Mouse (Mus musculus): ENCODE data around the gene Ccdc155. TPM values are rescaled to one million over a fixed set of nuclear protein-coding genes. Genes with fewer than 3 reads are reported as not detected.
A peak's percentile ranks its signal among the peaks of the same experiment; 100 is the strongest.

Ccdc155 gene
- polyA plus RNA-seq, 1 experiment from 2014 or later: 0.27 TPM

GRCm38 (mm10) chr7:45215673-45216441 is 11.2 kb upstream of the Ccdc155 start, which contains the start of gene Tead2:
TSS of gene Tead2 (plus strand) at chr7:45215753.
- H3K9me3 ChIP-seq (ENCODE audit: control insufficient read depth, low read length): no peaks in the 10 kb centered on the region
- H3K4me3 ChIP-seq (ENCODE audit: low read depth, low read length): peak within 1 kb of the TSS; percentile 62
- peak within 1 kb of the TSS; percentile 92 for H3K27ac ChIP-seq (ENCODE audit: low read depth, low read length)
- H3K9ac ChIP-seq (ENCODE audit: low read length): peak within 1 kb of the TSS; percentile 85
- H3K36me3 ChIP-seq (ENCODE audit: control insufficient read depth, insufficient read depth, low read length): peaks cover 17% of the 10 kb centered on the region
- H3K4me1 ChIP-seq (ENCODE audit: control insufficient read depth, insufficient read depth, low read length): peaks cover 13% of the 10 kb centered on the region
- DNase-seq (ENCODE audit: low spot score) (peak; percentile 81), ATAC-seq (ENCODE audit: insufficient read depth, low FRiP score, low TSS enrichment) (peak; percentile 56)
- H3K27me3 ChIP-seq (ENCODE audit: control insufficient read depth, insufficient read depth, low read length): peaks cover 13% of the 10 kb centered on the region
- WGBS: 0% methylated on average over 49 of the region's 55 CpGs
- H3K4me2 ChIP-seq (ENCODE audit: low read depth): peak within 1 kb of the TSS; percentile 79

GRCm38 (mm10) chr7:45213708-45214107 is 9.0 kb upstream of the Ccdc155 start:
- peaks cover 13% of the 10 kb centered on the region for H3K4me1 ChIP-seq (ENCODE audit: control insufficient read depth, insufficient read depth, low read length)
- 48% methylated on average over 5 of the region's 5 CpGs for WGBS
- ATAC-seq (ENCODE audit: insufficient read depth, low FRiP score, low TSS enrichment): no peak

GRCm38 (mm10) chr7:45212356-45212755 is 7.7 kb upstream of the Ccdc155 start:
- Histone ChIP-seq H3K4me2 (ENCODE audit: low read depth) (no peak overlapping the region), H3K9ac (ENCODE audit: low read length) (no peak overlapping the region), H3K36me3 (ENCODE audit: control insufficient read depth, insufficient read depth, low read length) (no peaks in the 10 kb centered on the region; the same call in 1 of the 2 replicates), H3K27ac (ENCODE audit: low read depth, low read length) (no peak overlapping the region), H3K4me3 (ENCODE audit: low read depth, low read length) (no peak overlapping the region), H3K4me1 (ENCODE audit: control insufficient read depth, insufficient read depth, low read length) (peaks cover 5% of the 10 kb centered on the region), H3K9me3 (ENCODE audit: control insufficient read depth, low read length) (no peaks in the 10 kb centered on the region), H3K27me3 (ENCODE audit: control insufficient read depth, insufficient read depth, low read length) (peaks cover 17% of the 10 kb centered on the region)
- ATAC-seq (ENCODE audit: insufficient read depth, low FRiP score, low TSS enrichment): no peak
- DNase-seq (ENCODE audit: low spot score): no peak
- WGBS: 76% methylated on average over 7 of the region's 7 CpGs

More at GRCm38 (mm10) chr7:45213708-45214107, 9.0 kb upstream of the Ccdc155 start:
- no peak overlapping the region for H3K4me2 ChIP-seq (ENCODE audit: low read depth)
- no peak overlapping the region for H3K9ac ChIP-seq (ENCODE audit: low read length)
- no peaks in the 10 kb centered on the region for H3K9me3 ChIP-seq (ENCODE audit: control insufficient read depth, low read length)
- peaks cover 17% of the 10 kb centered on the region for H3K27me3 ChIP-seq (ENCODE audit: control insufficient read depth, insufficient read depth, low read length)
- H3K4me3 ChIP-seq (ENCODE audit: low read depth, low read length): no peak overlapping the region
- H3K27ac ChIP-seq (ENCODE audit: low read depth, low read length): no peak overlapping the region
- DNase-seq (ENCODE audit: low spot score): no peak
- peaks cover 8% of the 10 kb centered on the region for H3K36me3 ChIP-seq (ENCODE audit: control insufficient read depth, insufficient read depth, low read length)

- Histone ChIP-seq H3K36me3 (ENCODE audit: control insufficient read depth, insufficient read depth, low read length) (no peaks in the 10 kb centered on the region), H3K27ac (ENCODE audit: low read depth, low read length) (no peak within 1 kb of the TSS), H3K4me2 (ENCODE audit: low read depth) (no peak within 1 kb of the TSS), H3K4me1 (ENCODE audit: control insufficient read depth, insufficient read depth, low read length) (peaks cover under 1% of the 10 kb centered on the region; the same call in 1 of the 2 replicates), H3K4me3 (ENCODE audit: low read depth, low read length) (no peak within 1 kb of the TSS), H3K9me3 (ENCODE audit: control insufficient read depth, low read length) (no peaks in the 10 kb centered on the region), H3K27me3 (ENCODE audit: control insufficient read depth, insufficient read depth, low read length) (peaks cover 17% of the 10 kb centered on the region), H3K9ac (ENCODE audit: low read length) (no peak within 1 kb of the TSS)
- ATAC-seq (ENCODE audit: insufficient read depth, low FRiP score, low TSS enrichment) (no peak), DNase-seq (ENCODE audit: low spot score) (no peak)
- WGBS: 6% methylated on average over 17 of the region's 17 CpGs
Observed at GRCm38 (mm10) chr7:45211851-45212251, 7.2 kb upstream of the Ccdc155 start, which contains the start of gene Dkkl1. TSS of gene Dkkl1 (minus strand) at chr7:45212147.

GRCm38 (mm10) chr7:45211070-45211469 is 6.4 kb upstream of the Ccdc155 start:
- no peak for DNase-seq (ENCODE audit: low spot score)
- no peak overlapping the region for H3K27ac ChIP-seq (ENCODE audit: low read depth, low read length)
- no peaks in the 10 kb centered on the region for H3K36me3 ChIP-seq (ENCODE audit: control insufficient read depth, insufficient read depth, low read length)
- no peak overlapping the region for H3K4me3 ChIP-seq (ENCODE audit: low read depth, low read length)
- H3K4me2 ChIP-seq (ENCODE audit: low read depth): no peak overlapping the region
- ATAC-seq (ENCODE audit: insufficient read depth, low FRiP score, low TSS enrichment): no peak
- H3K9ac ChIP-seq (ENCODE audit: low read length): no peak overlapping the region
- H3K27me3 ChIP-seq (ENCODE audit: control insufficient read depth, insufficient read depth, low read length): peaks cover 17% of the 10 kb centered on the region
- WGBS: 73% methylated on average over 10 of the region's 10 CpGs
- no peaks in the 10 kb centered on the region for H3K9me3 ChIP-seq (ENCODE audit: control insufficient read depth, low read length)
- H3K4me1 ChIP-seq (ENCODE audit: control insufficient read depth, insufficient read depth, low read length): no peaks in the 10 kb centered on the region

- no peak overlapping the region for H3K4me3 ChIP-seq (ENCODE audit: low read depth, low read length)
- H3K4me1 ChIP-seq (ENCODE audit: control insufficient read depth, insufficient read depth, low read length): no peaks in the 10 kb centered on the region
- H3K9me3 ChIP-seq (ENCODE audit: control insufficient read depth, low read length): no peaks in the 10 kb centered on the region
- H3K27me3 ChIP-seq (ENCODE audit: control insufficient read depth, insufficient read depth, low read length): peaks cover 17% of the 10 kb centered on the region
- ATAC-seq (ENCODE audit: insufficient read depth, low FRiP score, low TSS enrichment): no peak
- no peaks in the 10 kb centered on the region for H3K36me3 ChIP-seq (ENCODE audit: control insufficient read depth, insufficient read depth, low read length)
- no peak overlapping the region for H3K27ac ChIP-seq (ENCODE audit: low read depth, low read length)
- WGBS: 76% methylated on average over 6 of the region's 6 CpGs
- no peak overlapping the region for H3K9ac ChIP-seq (ENCODE audit: low read length)
- no peak for DNase-seq (ENCODE audit: low spot score)
- H3K4me2 ChIP-seq (ENCODE audit: low read depth): no peak overlapping the region
Observed at GRCm38 (mm10) chr7:45208260-45208659, 3.6 kb upstream of the Ccdc155 start.

GRCm38 (mm10) chr7:45202654-45203053 is 2.0 kb downstream of the Ccdc155 start:
- H3K27ac ChIP-seq (ENCODE audit: low read depth, low read length): no peak overlapping the region
- H3K4me2 ChIP-seq (ENCODE audit: low read depth): no peak overlapping the region
- H3K9ac ChIP-seq (ENCODE audit: low read length): no peak overlapping the region
- no peaks in the 10 kb centered on the region for H3K27me3 ChIP-seq (ENCODE audit: control insufficient read depth, insufficient read depth, low read length)
- no peak overlapping the region for H3K4me3 ChIP-seq (ENCODE audit: low read depth, low read length)
- no peaks in the 10 kb centered on the region for H3K36me3 ChIP-seq (ENCODE audit: control insufficient read depth, insufficient read depth, low read length)
- 65% methylated on average over 10 of the region's 10 CpGs for WGBS
- DNase-seq (ENCODE audit: low spot score) (no peak), ATAC-seq (ENCODE audit: insufficient read depth, low FRiP score, low TSS enrichment) (no peak)
- H3K9me3 ChIP-seq (ENCODE audit: control insufficient read depth, low read length): no peaks in the 10 kb centered on the region
- H3K4me1 ChIP-seq (ENCODE audit: control insufficient read depth, insufficient read depth, low read length): no peaks in the 10 kb centered on the region

GRCm38 (mm10) chr7:45198961-45199360 is 5.7 kb downstream of the Ccdc155 start:
- no peak for DNase-seq (ENCODE audit: low spot score)
- no peak for ATAC-seq (ENCODE audit: insufficient read depth, low FRiP score, low TSS enrichment)
- Histone ChIP-seq H3K4me2 (ENCODE audit: low read depth) (no peak overlapping the region), H3K4me3 (ENCODE audit: low read depth, low read length) (no peak overlapping the region), H3K27ac (ENCODE audit: low read depth, low read length) (no peak overlapping the region), H3K27me3 (ENCODE audit: control insufficient read depth, insufficient read depth, low read length) (no peaks in the 10 kb centered on the region), H3K9ac (ENCODE audit: low read length) (no peak overlapping the region), H3K9me3 (ENCODE audit: control insufficient read depth, low read length) (no peaks in the 10 kb centered on the region), H3K4me1 (ENCODE audit: control insufficient read depth, insufficient read depth, low read length) (no peaks in the 10 kb centered on the region), H3K36me3 (ENCODE audit: control insufficient read depth, insufficient read depth, low read length) (no peaks in the 10 kb centered on the region)
- 87% methylated on average over 11 of the region's 11 CpGs for WGBS

- H3K9ac ChIP-seq (ENCODE audit: low read length): no peak overlapping the region; the same call in 1 of the 2 replicates
- H3K9me3 ChIP-seq (ENCODE audit: control insufficient read depth, low read length): no peaks in the 10 kb centered on the region
- no peak overlapping the region for H3K4me3 ChIP-seq (ENCODE audit: low read depth, low read length)
- no peaks in the 10 kb centered on the region for H3K36me3 ChIP-seq (ENCODE audit: control insufficient read depth, insufficient read depth, low read length)
- no peak overlapping the region for H3K27ac ChIP-seq (ENCODE audit: low read depth, low read length)
- H3K4me2 ChIP-seq (ENCODE audit: low read depth): no peak overlapping the region
- ATAC-seq (ENCODE audit: insufficient read depth, low FRiP score, low TSS enrichment): no peak
- no peaks in the 10 kb centered on the region for H3K4me1 ChIP-seq (ENCODE audit: control insufficient read depth, insufficient read depth, low read length)
- DNase-seq (ENCODE audit: low spot score): peak; percentile 79
- 15% methylated on average over 5 of the region's 5 CpGs for WGBS
- no peaks in the 10 kb centered on the region for H3K27me3 ChIP-seq (ENCODE audit: control insufficient read depth, insufficient read depth, low read length)
Observed at GRCm38 (mm10) chr7:45198435-45198834, 6.3 kb downstream of the Ccdc155 start.

All from neural tube, embryonic 11.5 days (tissue).